Mouse (Mus musculus): Measurements from ENCODE around the gene Olfr1205.

Gene Olfr1205

GRCm38 (mm10) chr2:88829437-88829836 is at the start of gene Olfr1205:
Olfr1205 (plus strand) TSS chr2:88829737.
- DNase-seq = no peak

- DNase-seq = no peak
These were observed 36.8 kb upstream of the Olfr1205 start, which contains the start of gene Olfr1201 for GRCm38 (mm10) chr2:88792736-88793135. Olfr1201 (plus strand) TSS chr2:88793036.

GRCm38 (mm10) chr2:88814196-88814595 is 15.3 kb upstream of the Olfr1205 start, which contains the start of gene Olfr1202:
Olfr1202 (plus strand) TSS chr2:88814496.
- no peak for DNase-seq

GRCm38 (mm10) chr2:88838477-88838876 is 8.9 kb downstream of the Olfr1205 start:
- no peak for DNase-seq

GRCm38 (mm10) chr2:88848992-88849391 is 19.5 kb downstream of the Olfr1205 start, which contains the start of gene Olfr1204:
Olfr1204 (plus strand) TSS chr2:88849292.
- DNase-seq = no peak

GRCm38 (mm10) chr2:88862931-88863330 is 33.4 kb downstream of the Olfr1205 start, which contains the start of gene Olfr1206:
Olfr1206 (plus strand) TSS chr2:88863231.
- no peak for DNase-seq

Data from kidney, adult 8-10 months (tissue).